Mouse (Mus musculus) myocyte (in vitro differentiated cells): Measurements from ENCODE around the gene Lrtm1. TPM values are rescaled to one million over a fixed set of nuclear protein-coding genes. Genes with fewer than 3 reads are reported as not detected.

ENCODE experiments used
- H3K27me3 ChIP-seq: one replicate; pipeline ENCODE4 v1.6.1; 2011; ENCODE audit not compliant: control insufficient read depth, insufficient read depth, insufficient read length
- H3K36me3 ChIP-seq: one replicate; pipeline ENCODE4 v1.6.1; 2011; ENCODE audit not compliant: control insufficient read depth, insufficient read depth
- H3K4me2 ChIP-seq: one replicate; pipeline ENCODE4 v1.6.1; 2011; ENCODE audit warnings: low read depth, control low read depth
- H3K4me3 ChIP-seq: one replicate; pipeline ENCODE4 v1.5.1; 2011; ENCODE audit warnings: mild to moderate bottlenecking, control low read depth, moderate library complexity
- H3K79me2 ChIP-seq: one replicate; pipeline ENCODE4 v1.6.1; 2011; ENCODE audit not compliant: control insufficient read depth, insufficient read depth
- H3ac ChIP-seq: one replicate; pipeline ENCODE4 v1.6.1; 2011; ENCODE audit not compliant: control insufficient read depth, insufficient read length
- CEBPB ChIP-seq: IDR thresholded peaks from 2 replicates; pipeline ENCODE4 v1.6.1; 2011; ENCODE audit warnings: mild to moderate bottlenecking, moderate library complexity; ENCODE audit not compliant: poor library complexity, insufficient read depth, severe bottlenecking
- E2F4 ChIP-seq: IDR thresholded peaks from one replicate; pipeline ENCODE4 v1.6.1; 2011; ENCODE audit warnings: mild to moderate bottlenecking, control low read depth, moderate library complexity; ENCODE audit not compliant: insufficient read depth
- MAX ChIP-seq: IDR thresholded peaks from one replicate; pipeline ENCODE4 v1.6.1; 2011; ENCODE audit warnings: low read depth, mild to moderate bottlenecking, control low read depth
- MYOD1 ChIP-seq, 3 experiments: IDR thresholded peaks; one replicate each; pipeline ENCODE4 v1.6.1; 2011; ENCODE audit warnings: control low read depth in 2 of 3, low read depth in 2 of 3, mild to moderate bottlenecking in 2 of 3, moderate library complexity in 1 of 3; ENCODE audit not compliant: insufficient read length in 2 of 3, control insufficient read depth in 1 of 3
- MYOG ChIP-seq, 3 experiments: IDR thresholded peaks; one replicate each; pipeline ENCODE4 v1.6.1; 2011; ENCODE audit warnings: control low read depth in 2 of 3, low read depth in 2 of 3, mild to moderate bottlenecking in 2 of 3; ENCODE audit not compliant: insufficient read length in 2 of 3, control insufficient read depth in 1 of 3, insufficient read depth in 1 of 3
- POLR2A ChIP-seq: IDR thresholded peaks from one replicate; pipeline ENCODE4 v1.6.1; 2011; ENCODE audit warnings: low read depth, mild to moderate bottlenecking, control low read depth, moderate library complexity; ENCODE audit not compliant: insufficient read length
- POLR2AphosphoS2 ChIP-seq: IDR thresholded peaks from one replicate; pipeline ENCODE4 v1.6.1; 2011; ENCODE audit warnings: low read depth, control low read depth; ENCODE audit not compliant: insufficient read length
- REST ChIP-seq: IDR thresholded peaks from one replicate; pipeline ENCODE4 v1.6.1; 2011; ENCODE audit warnings: mild to moderate bottlenecking, control low read depth, moderate library complexity; ENCODE audit not compliant: insufficient read depth, insufficient read length
- SRF ChIP-seq: IDR thresholded peaks from one replicate; pipeline ENCODE4 v1.6.1; 2011; ENCODE audit warnings: low read depth; ENCODE audit not compliant: control insufficient read depth, insufficient read length
- TCF12 ChIP-seq: IDR thresholded peaks from one replicate; pipeline ENCODE4 v1.6.1; 2011; ENCODE audit warnings: mild to moderate bottlenecking, control low read depth; ENCODE audit not compliant: poor library complexity, insufficient read depth, severe bottlenecking
- TCF3 ChIP-seq: IDR thresholded peaks from one replicate; pipeline ENCODE4 v1.6.1; 2011; ENCODE audit warnings: low read depth, control low read depth; ENCODE audit not compliant: insufficient read length
- USF1 ChIP-seq: IDR thresholded peaks from one replicate; pipeline ENCODE4 v1.6.1; 2011; ENCODE audit warnings: low read depth, mild to moderate bottlenecking, control low read depth, moderate library complexity
- polyA plus RNA-seq: library from polyadenylated mRNA; unstranded; fragments of >200 nt; fragmentation: generic; extraction: Trizol; gene quantifications from one replicate; pipeline ENCODE4 v1.2.1, GENCODE M21; 2012; ENCODE audit warnings: missing spikeins

The Lrtm1 gene
- polyA plus RNA-seq, 1 experiment, result 0.19 TPM

- H3K36me3 ChIP-seq, result no peaks in the 10 kb centered on the region
- peak in 1 of 3 experiments; percentile 8 for TF ChIP-seq MYOD1 (IDR thresholded peaks at IDR 0.05; ENCODE audit: control insufficient read depth in 1 of 3, insufficient read length in 2 of 3, low read depth in 2 of 3)
- no peak for TF ChIP-seq USF1
- no peak for TF ChIP-seq POLR2AphosphoS2
- no peak overlapping the region for H3K4me2 ChIP-seq
- no peak overlapping the region for H3K4me3 ChIP-seq
- no peaks in the 10 kb centered on the region for H3K79me2 ChIP-seq
- no peaks in the 10 kb centered on the region for H3K27me3 ChIP-seq
- H3ac ChIP-seq, result no peak overlapping the region
These were observed 3.3 kb upstream of the Lrtm1 start for GRCm38 (mm10) chr14:29014680-29015079.

GRCm38 (mm10) chr14:29015896-29016295 is 2.1 kb upstream of the Lrtm1 start:
- Histone ChIP-seq H3K36me3 (no peaks in the 10 kb centered on the region), H3K4me3 (no peak overlapping the region), H3ac (no peak overlapping the region), H3K79me2 (no peaks in the 10 kb centered on the region), H3K27me3 (no peaks in the 10 kb centered on the region), H3K4me2 (no peak overlapping the region)
- no peak for TF ChIP-seq CEBPB
- no peak for TF ChIP-seq MYOG (IDR thresholded peaks at IDR 0.05; ENCODE audit: control insufficient read depth in 1 of 3, insufficient read depth in 1 of 3, insufficient read length in 2 of 3, low read depth in 2 of 3)
- TF ChIP-seq MAX, result no peak
- no peak for TF ChIP-seq POLR2A
- no peak for TF ChIP-seq MYOD1 (IDR thresholded peaks at IDR 0.05; ENCODE audit: control insufficient read depth in 1 of 3, insufficient read length in 2 of 3, low read depth in 2 of 3)
- no peak for TF ChIP-seq E2F4
- no peak for TF ChIP-seq POLR2AphosphoS2
- no peak for TF ChIP-seq SRF
- TF ChIP-seq USF1, result no peak
- no peak for TF ChIP-seq TCF3
- TF ChIP-seq TCF12, result no peak
- no peak for TF ChIP-seq REST

- Histone ChIP-seq H3K27me3 (no peaks in the 10 kb centered on the region), H3K4me2 (no peak overlapping the region), H3K79me2 (no peaks in the 10 kb centered on the region), H3K36me3 (no peaks in the 10 kb centered on the region), H3K4me3 (no peak overlapping the region), H3ac (no peak overlapping the region)
- no peak for TF ChIP-seq REST
- no peak for TF ChIP-seq MYOG (IDR thresholded peaks at IDR 0.05; ENCODE audit: control insufficient read depth in 1 of 3, insufficient read depth in 1 of 3, insufficient read length in 2 of 3, low read depth in 2 of 3)
- no peak for TF ChIP-seq E2F4
These were observed 450 bp downstream of the Lrtm1 start for GRCm38 (mm10) chr14:29018316-29019000.

GRCm38 (mm10) chr14:29021295-29021694 is 3.3 kb downstream of the Lrtm1 start:
- H3ac ChIP-seq, result no peak overlapping the region
- H3K4me3 ChIP-seq, result no peak overlapping the region
- no peaks in the 10 kb centered on the region for H3K27me3 ChIP-seq
- no peak overlapping the region for H3K4me2 ChIP-seq
- no peaks in the 10 kb centered on the region for H3K79me2 ChIP-seq
- TF ChIP-seq MYOG (IDR thresholded peaks at IDR 0.05; ENCODE audit: control insufficient read depth in 1 of 3, insufficient read depth in 1 of 3, insufficient read length in 2 of 3, low read depth in 2 of 3), result no peak
- no peak for TF ChIP-seq MYOD1 (IDR thresholded peaks at IDR 0.05; ENCODE audit: control insufficient read depth in 1 of 3, insufficient read length in 2 of 3, low read depth in 2 of 3)
- TF ChIP-seq SRF, result no peak
- no peak for TF ChIP-seq MAX
- TF ChIP-seq CEBPB, result no peak
- no peak for TF ChIP-seq TCF3
- no peak for TF ChIP-seq REST
- TF ChIP-seq USF1, result no peak
- no peaks in the 10 kb centered on the region for H3K36me3 ChIP-seq

- H3K36me3 ChIP-seq, result no peaks in the 10 kb centered on the region
- no peaks in the 10 kb centered on the region for H3K79me2 ChIP-seq
- H3K4me3 ChIP-seq, result no peak overlapping the region
- no peak overlapping the region for H3ac ChIP-seq
- H3K4me2 ChIP-seq, result no peak overlapping the region
- H3K27me3 ChIP-seq, result no peaks in the 10 kb centered on the region
- TF ChIP-seq POLR2AphosphoS2 (no peak), MYOD1 (IDR thresholded peaks at IDR 0.05; ENCODE audit: control insufficient read depth in 1 of 3, insufficient read length in 2 of 3, low read depth in 2 of 3) (peak in 1 of 3 experiments; percentile 14)
These were observed 5.2 kb downstream of the Lrtm1 start for GRCm38 (mm10) chr14:29023246-29023645.

GRCm38 (mm10) chr14:29025335-29025734 is 7.3 kb downstream of the Lrtm1 start:
- H3ac ChIP-seq, result no peak overlapping the region
- TF ChIP-seq POLR2A (no peak), CEBPB (no peak), REST (no peak), TCF3 (no peak), MYOG (IDR thresholded peaks at IDR 0.05; ENCODE audit: control insufficient read depth in 1 of 3, insufficient read depth in 1 of 3, insufficient read length in 2 of 3, low read depth in 2 of 3) (no peak), SRF (no peak), MYOD1 (IDR thresholded peaks at IDR 0.05; ENCODE audit: control insufficient read depth in 1 of 3, insufficient read length in 2 of 3, low read depth in 2 of 3) (no peak), POLR2AphosphoS2 (no peak), E2F4 (no peak), TCF12 (no peak), MAX (no peak), USF1 (no peak)
- no peaks in the 10 kb centered on the region for H3K79me2 ChIP-seq
- H3K4me3 ChIP-seq, result no peak overlapping the region
- H3K27me3 ChIP-seq, result no peaks in the 10 kb centered on the region
- H3K4me2 ChIP-seq, result no peak overlapping the region
- no peaks in the 10 kb centered on the region for H3K36me3 ChIP-seq
